Comparison of ENCODE assay signal across 8 mouse cellular contexts in the genomic region with DNA sequence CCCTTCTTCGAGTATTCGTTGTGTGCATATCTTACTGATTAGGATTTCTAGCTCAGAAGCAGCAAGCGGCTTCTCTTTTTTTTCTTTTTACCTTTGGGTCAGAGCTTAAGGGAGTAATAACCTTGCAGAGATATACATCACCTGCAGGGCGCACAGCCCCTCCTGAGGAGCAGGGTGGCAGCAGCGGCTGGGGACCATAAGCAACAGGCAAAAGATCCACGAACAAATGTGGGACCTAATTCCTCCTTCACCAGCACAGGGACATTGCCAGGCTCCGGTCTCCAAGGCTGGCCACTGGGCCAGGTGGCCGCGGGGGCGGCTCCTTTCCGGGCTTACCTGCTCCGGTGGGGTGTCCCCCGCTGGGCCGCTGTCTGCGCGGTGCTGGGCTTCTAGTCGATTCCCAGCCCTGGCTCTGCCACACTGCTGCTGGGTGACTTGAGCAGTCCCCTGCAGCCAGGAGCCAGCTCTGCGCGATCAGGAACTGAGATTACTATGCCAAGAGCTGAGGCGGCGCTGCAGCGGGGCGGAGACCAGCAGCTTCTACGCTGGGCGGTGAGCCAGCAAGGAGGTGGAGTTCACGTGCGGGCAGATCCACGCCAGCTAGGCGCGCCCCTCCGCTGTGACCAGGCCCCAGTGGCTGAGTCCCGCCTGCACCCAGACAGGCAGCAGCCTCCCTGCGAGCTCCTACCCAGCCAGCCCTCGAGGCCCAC. TPM values are rescaled to one million over a fixed set of nuclear protein-coding genes. Genes with fewer than 3 reads are reported as not detected.
DNase-seq lines count a peak whose midpoint lies in the region; ATAC-seq and TF ChIP-seq lines count a peak whose summit lies in the region.

A gene (minus strand): TSS at position 471 of the 710 bp plus-strand sequence.

- intact Hi-C loops in left cerebral cortex, postnatal 4 days (cut with DNase I): no loop called here

- H3K4me1 ChIP-seq in embryonic facial prominence, embryonic 12.5 days: peaks cover 4% of the 10 kb centered on the region; the same call in 1 of the 2 replicates
- no peaks in the 10 kb centered on the region for H3K4me1 ChIP-seq in intestine, postnatal 0 days (replicated peaks; ENCODE audit: control insufficient read depth, insufficient read depth, low read length)
- no peaks in the 10 kb centered on the region for H3K4me1 ChIP-seq in midbrain, embryonic 11.5 days (ENCODE audit: control insufficient read depth, insufficient read depth, low read length)

- peak within 1 kb of the TSS; percentile 49 for H3K4me3 ChIP-seq in embryonic facial prominence, embryonic 12.5 days
- peak within 1 kb of the TSS; percentile 54 for H3K4me3 ChIP-seq in intestine, postnatal 0 days (ENCODE audit: low read depth, low read length)
- peak within 1 kb of the TSS; percentile 36 for H3K4me3 ChIP-seq in midbrain, embryonic 11.5 days (ENCODE audit: low read depth, low read length)

- peak within 1 kb of the TSS; percentile 85 for H3K4me2 ChIP-seq in embryonic facial prominence, embryonic 12.5 days (replicated peaks)
- peak within 1 kb of the TSS; percentile 81 for H3K4me2 ChIP-seq in intestine, postnatal 0 days (replicated peaks; ENCODE audit: low read depth)
- H3K4me2 ChIP-seq in midbrain, embryonic 11.5 days: peak within 1 kb of the TSS; percentile 83

- DNase-seq in adrenal gland, postnatal 25 days: peak; percentile 88
- DNase-seq in heart, adult 11 months: peak; percentile 97
- DNase-seq in left cerebral cortex, postnatal 4 days: peak; percentile 95
- DNase-seq in midbrain, embryonic 11.5 days (ENCODE audit: low spot score, missing footprints): peak; percentile 93
- DNase-seq in right cerebral cortex, postnatal 36 days (ENCODE audit: low spot score in 2 of 2): peak; percentile 73 to 76
- peak; percentile 80 to 87 for DNase-seq in urinary bladder, postnatal 4 days (ENCODE audit: low spot score in 2 of 2)

- peak within 1 kb of the TSS; percentile 59 for H3K9ac ChIP-seq in embryonic facial prominence, embryonic 12.5 days
- peak within 1 kb of the TSS; percentile 54 for H3K9ac ChIP-seq in intestine, postnatal 0 days (ENCODE audit: low read depth, low read length)
- peak within 1 kb of the TSS; percentile 71 for H3K9ac ChIP-seq in midbrain, embryonic 11.5 days (ENCODE audit: low read length)

- 7% methylated on average over 34 of the region's 34 CpGs for WGBS in embryonic facial prominence, embryonic 12.5 days
- 3% methylated on average over 34 of the region's 34 CpGs for WGBS in intestine, postnatal 0 days
- WGBS in midbrain, embryonic 11.5 days: 8% methylated on average over 34 of the region's 34 CpGs

- no peaks in the 10 kb centered on the region for H3K9me3 ChIP-seq in embryonic facial prominence, embryonic 12.5 days
- H3K9me3 ChIP-seq in intestine, postnatal 0 days (ENCODE audit: control insufficient read depth): no peaks in the 10 kb centered on the region
- H3K9me3 ChIP-seq in midbrain, embryonic 11.5 days (ENCODE audit: control insufficient read depth, low read length): no peaks in the 10 kb centered on the region

- no peaks in the 10 kb centered on the region for H3K36me3 ChIP-seq in embryonic facial prominence, embryonic 12.5 days
- H3K36me3 ChIP-seq in intestine, postnatal 0 days (ENCODE audit: control insufficient read depth, insufficient read depth): no peaks in the 10 kb centered on the region
- no peaks in the 10 kb centered on the region for H3K36me3 ChIP-seq in midbrain, embryonic 11.5 days (ENCODE audit: control insufficient read depth, insufficient read depth, low read length)

- peak; percentile 95 for ATAC-seq in embryonic facial prominence, embryonic 12.5 days (ENCODE audit: insufficient number of reproducible peaks, insufficient read depth, low FRiP score, low TSS enrichment)
- peak; percentile 91 for ATAC-seq in intestine, postnatal 0 days
- peak; percentile 93 for ATAC-seq in midbrain, embryonic 11.5 days (ENCODE audit: low FRiP score)

- peak; percentile 51 for TF ChIP-seq CTCF in intestine, postnatal 0 days (IDR thresholded peaks at IDR 0.05; ENCODE audit: low read depth)

- H3K27me3 ChIP-seq in embryonic facial prominence, embryonic 12.5 days: no peaks in the 10 kb centered on the region
- H3K27me3 ChIP-seq in intestine, postnatal 0 days (replicated peaks; ENCODE audit: control insufficient read depth, insufficient read depth, low read length): no peaks in the 10 kb centered on the region
- H3K27me3 ChIP-seq in midbrain, embryonic 11.5 days (ENCODE audit: control insufficient read depth, insufficient read depth, low read length): no peaks in the 10 kb centered on the region

- peak within 1 kb of the TSS; percentile 57; the same call in 1 of the 2 replicates for H3K27ac ChIP-seq in embryonic facial prominence, embryonic 12.5 days
- H3K27ac ChIP-seq in intestine, postnatal 0 days (ENCODE audit: low read depth, low read length): peak within 1 kb of the TSS; percentile 90
- H3K27ac ChIP-seq in midbrain, embryonic 11.5 days (ENCODE audit: low read depth, low read length): no peak within 1 kb of the TSS

RNA-seq across cellular contexts. Expression of the gene that starts here (rescaled TPM):
- total RNA-seq in adrenal gland, postnatal 25 days (2021): 1.9 and 2.0 TPM in 2 replicates
- 1.3 and 1.4 TPM in 2 replicates for polyA plus RNA-seq in embryonic facial prominence, embryonic 12.5 days (2016; fragmentation: Nextera tagmentation; extraction: Ambion mirVana)
- polyA plus RNA-seq in intestine, postnatal 0 days (2015; fragmentation: Nextera tagmentation; extraction: Ambion mirVana): 5.3 and 6.2 TPM in 2 replicates
- 10 to 100 TPM; 16.8 to 18.7 TPM for total RNA-seq in left cerebral cortex, postnatal 4 days (2021)
- polyA plus RNA-seq in midbrain, embryonic 11.5 days (2014; fragmentation: Nextera tagmentation; extraction: Ambion mirVana): 0.18 and 0.26 TPM in 2 replicates

Comparison
In these comparisons a context has a peak if more than half of its experiments do, and no peak if none do; other contexts are left out.
1. Peak in DNase-seq, ATAC-seq, H3K4me3 ChIP-seq, H3K9ac ChIP-seq and H3K4me2 ChIP-seq in midbrain, embryonic 11.5 days; RNA of the gene not detected or under 1 TPM.